Mouse (Mus musculus): ENCODE data around the gene Svs5. TPM values are rescaled to one million over a fixed set of nuclear protein-coding genes. Genes with fewer than 3 reads are reported as not detected.
"Not testable (repeated sequence)": the region's sequence is repeated elsewhere in the genome, so short reads cannot be mapped to it uniquely, and the experiment has no call there.

Svs5 gene
- not detected for total RNA-seq (2021)

GRCm38 (mm10) chr2:164332440-164332839, at the start of gene Svs5:
Gene Svs5 (plus strand): TSS chr2:164332740.
- intact Hi-C loops (cut with DNase I); DNase-seq (ENCODE audit: extremely low spot score in 1 of 2, low spot score in 2 of 2): not testable (repeated sequence)

DNA sequence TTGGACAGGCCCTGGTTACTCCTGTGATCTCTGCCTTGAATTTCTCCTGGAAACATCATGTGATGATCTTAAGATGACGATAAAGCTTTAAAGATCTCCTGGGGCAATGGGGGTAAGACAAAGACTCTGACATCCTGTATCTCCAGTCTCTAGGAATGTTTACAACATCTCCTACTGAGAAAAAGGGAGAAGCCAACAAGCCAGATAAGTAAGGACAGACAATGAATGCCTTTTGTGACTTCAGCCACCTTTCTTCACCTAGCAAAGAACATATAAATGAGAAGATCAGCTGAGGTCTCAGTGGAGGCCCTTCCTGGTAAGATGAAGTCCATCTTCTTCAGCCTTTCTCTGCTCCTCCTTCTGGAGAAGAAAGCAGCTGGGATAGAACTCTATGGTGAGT, 43.6 kb upstream of the Svs5 start, which contains the start of gene Svs3a:
Svs3a (plus strand) TSS at position 301 of the 400 bp plus-strand sequence.
- intact Hi-C loops (cut with DNase I); DNase-seq (ENCODE audit: extremely low spot score in 1 of 2, low spot score in 2 of 2): not testable (repeated sequence)

DNA sequence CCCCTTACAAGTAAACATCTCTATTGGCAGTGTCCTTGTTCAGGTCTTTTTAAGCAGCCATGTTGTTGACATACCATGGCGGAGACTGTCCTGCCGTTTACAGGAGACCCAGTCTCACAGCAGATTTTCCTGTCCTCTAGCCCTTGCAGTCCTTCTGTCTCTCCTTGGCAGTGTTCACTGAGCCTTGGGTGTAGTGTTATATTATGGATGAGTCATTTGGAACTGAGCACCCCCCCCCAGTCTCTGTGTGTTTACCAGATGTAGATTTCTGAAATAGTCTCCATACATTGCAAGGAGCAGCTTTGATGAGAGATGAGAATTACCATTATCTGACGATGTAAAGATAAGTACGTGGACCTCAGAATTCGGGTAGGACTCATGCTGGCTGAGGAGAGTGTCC, 19.9 kb upstream of the Svs5 start:
- DNase-seq (ENCODE audit: extremely low spot score in 1 of 2, low spot score in 2 of 2), result peak in 1 of 2 experiments; percentile 2
- intact Hi-C loops (cut with DNase I), result no loop called here

- DNase-seq (ENCODE audit: extremely low spot score in 1 of 2, low spot score in 2 of 2); intact Hi-C loops (cut with DNase I): not testable (repeated sequence)
These were observed 17.1 kb upstream of the Svs5 start for GRCm38 (mm10) chr2:164315460-164315859.

GRCm38 (mm10) chr2:164316451-164316850, 16.1 kb upstream of the Svs5 start, which contains the start of gene Svs6:
Gene Svs6 (plus strand): TSS chr2:164316751.
- intact Hi-C loops (cut with DNase I); DNase-seq (ENCODE audit: extremely low spot score in 1 of 2, low spot score in 2 of 2): not testable (repeated sequence)

DNA sequence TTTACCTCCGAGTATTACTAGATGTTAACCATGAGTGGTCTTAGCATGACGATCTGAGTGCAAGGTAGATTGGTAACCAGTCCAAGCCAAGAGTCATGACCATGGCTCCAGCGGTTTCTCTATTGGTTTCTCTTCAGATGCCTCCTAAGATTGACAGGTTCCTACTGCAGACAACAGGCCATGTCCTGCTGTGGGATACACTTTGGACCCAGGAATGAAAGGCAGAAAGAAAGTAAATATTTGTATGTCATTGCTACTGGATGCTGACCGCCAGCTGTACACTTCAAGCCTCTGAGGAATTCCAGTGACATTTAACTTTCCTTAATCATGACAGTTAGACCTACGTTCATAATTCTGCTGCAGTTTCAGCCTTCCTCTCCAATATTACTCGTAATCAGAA, 11.6 kb upstream of the Svs5 start:
- no peak for DNase-seq (ENCODE audit: extremely low spot score in 1 of 2, low spot score in 2 of 2)
- intact Hi-C loops (cut with DNase I), result no loop called here

GRCm38 (mm10) chr2:164343732-164344131, 11.2 kb downstream of the Svs5 start:
- intact Hi-C loops (cut with DNase I); DNase-seq (ENCODE audit: extremely low spot score in 1 of 2, low spot score in 2 of 2): not testable (repeated sequence)

- DNase-seq (ENCODE audit: extremely low spot score in 1 of 2, low spot score in 2 of 2); intact Hi-C loops (cut with DNase I): not testable (repeated sequence)
These were observed 15.2 kb downstream of the Svs5 start for GRCm38 (mm10) chr2:164347697-164348096.

- intact Hi-C loops (cut with DNase I), result no loop called here
- DNase-seq (ENCODE audit: extremely low spot score in 1 of 2, low spot score in 2 of 2), result peak in 1 of 2 experiments; percentile 5
These were observed 16.4 kb downstream of the Svs5 start for GRCm38 (mm10) chr2:164348980-164349379.

GRCm38 (mm10) chr2:164352697-164353096, 20.2 kb downstream of the Svs5 start:
- intact Hi-C loops (cut with DNase I), result no loop called here
- DNase-seq (ENCODE audit: extremely low spot score in 1 of 2, low spot score in 2 of 2), result no peak

GRCm38 (mm10) chr2:164353356-164353755, 20.8 kb downstream of the Svs5 start:
- no peak for DNase-seq (ENCODE audit: extremely low spot score in 1 of 2, low spot score in 2 of 2)
- intact Hi-C loops (cut with DNase I), result no loop called here

- no peak for DNase-seq (ENCODE audit: extremely low spot score in 1 of 2, low spot score in 2 of 2)
- intact Hi-C loops (cut with DNase I), result no loop called here
These were observed 23.8 kb downstream of the Svs5 start for GRCm38 (mm10) chr2:164356177-164356967.

DNA sequence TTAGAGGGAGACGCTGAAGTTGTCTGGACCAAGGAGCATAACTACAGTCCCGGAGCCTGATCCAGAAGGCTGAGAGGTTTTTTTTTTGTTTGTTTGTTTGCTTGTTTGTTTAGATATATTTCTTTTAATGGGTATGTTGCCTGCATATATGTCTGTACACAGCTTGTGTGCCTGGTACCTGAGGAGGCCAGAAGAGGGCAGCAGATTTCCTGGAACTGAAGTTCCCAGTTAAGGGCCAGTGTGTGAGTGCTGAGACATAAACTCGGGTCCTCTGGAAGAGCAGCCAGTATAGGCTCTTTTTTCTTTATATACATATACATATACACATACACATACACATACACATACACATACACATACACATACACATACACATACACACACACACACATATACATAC, 25.8 kb downstream of the Svs5 start:
- DNase-seq (ENCODE audit: extremely low spot score in 1 of 2, low spot score in 2 of 2), result no peak
- intact Hi-C loops (cut with DNase I), result no loop called here

- intact Hi-C loops (cut with DNase I), result no loop called here
- DNase-seq (ENCODE audit: extremely low spot score in 1 of 2, low spot score in 2 of 2), result no peak
These were observed 26.5 kb downstream of the Svs5 start for GRCm38 (mm10) chr2:164359031-164359430.

DNA sequence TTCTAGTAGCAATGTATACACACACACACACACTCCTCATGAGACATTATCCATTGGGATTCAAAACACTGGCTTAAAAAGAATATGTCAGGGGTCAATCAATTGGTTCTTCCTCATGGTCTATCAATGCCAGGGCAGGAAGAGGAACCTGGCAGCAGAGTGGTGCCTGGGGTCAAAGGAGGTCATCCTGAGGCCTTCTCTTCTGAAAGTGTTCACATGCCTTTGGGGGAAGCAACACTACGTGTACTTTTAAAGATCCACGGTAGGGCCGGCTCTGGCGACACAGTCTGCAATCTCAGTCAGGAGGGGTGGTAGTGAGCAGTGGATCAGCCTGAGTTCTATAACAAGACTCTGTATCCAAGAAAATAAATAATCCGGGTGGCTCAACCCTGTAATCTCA, 27.1 kb downstream of the Svs5 start:
- intact Hi-C loops (cut with DNase I), result no loop called here
- DNase-seq (ENCODE audit: extremely low spot score in 1 of 2, low spot score in 2 of 2), result no peak

- no peak for DNase-seq (ENCODE audit: extremely low spot score in 1 of 2, low spot score in 2 of 2)
- intact Hi-C loops (cut with DNase I), result no loop called here
These were observed 28.6 kb downstream of the Svs5 start for GRCm38 (mm10) chr2:164360974-164361657.

DNA sequence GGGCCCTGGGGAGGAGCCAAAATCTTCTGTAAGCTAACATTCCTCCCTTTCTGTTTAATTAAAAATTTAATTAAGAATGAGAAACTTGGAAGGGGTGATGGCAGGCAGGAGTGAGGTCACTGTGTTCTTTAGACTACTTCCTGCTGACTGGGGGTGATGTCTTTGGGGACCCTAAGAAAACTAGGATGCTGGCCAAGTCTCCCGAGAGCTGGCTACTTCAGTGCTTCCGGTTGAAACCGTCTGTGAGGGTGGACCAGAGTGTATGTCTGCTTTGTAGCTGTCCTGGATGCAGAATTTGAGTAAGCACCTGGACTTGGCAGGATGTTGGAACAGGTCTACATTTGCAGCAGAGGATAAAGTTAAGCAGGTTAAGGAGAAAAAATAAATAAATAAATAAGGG, 34.4 kb downstream of the Svs5 start:
- intact Hi-C loops (cut with DNase I), result no loop called here
- no peak for DNase-seq (ENCODE audit: extremely low spot score in 1 of 2, low spot score in 2 of 2)

- intact Hi-C loops (cut with DNase I), result no loop called here
- no peak for DNase-seq (ENCODE audit: extremely low spot score in 1 of 2, low spot score in 2 of 2)
These were observed 36.1 kb downstream of the Svs5 start for GRCm38 (mm10) chr2:164368620-164369105.

GRCm38 (mm10) chr2:164371371-164371770, 38.8 kb downstream of the Svs5 start:
- intact Hi-C loops (cut with DNase I), result no loop called here
- DNase-seq (ENCODE audit: extremely low spot score in 1 of 2, low spot score in 2 of 2), result no peak

All from left cerebral cortex, postnatal 10 days (tissue).